In genomic region chr11:105362946-105363597, GRCm38 (mm10) we compare ENCODE assay signal across 8 mouse cellular contexts.
A peak's percentile ranks its signal among the peaks of the same experiment; 100 is the strongest.
DNase-seq lines count a peak whose midpoint lies in the region; ATAC-seq and TF ChIP-seq lines count a peak whose summit lies in the region.

No protein-coding gene starts in this region.

- WGBS in embryonic facial prominence, embryonic 15.5 days, result under 1% methylated on average over 40 of the region's 40 CpGs
- 1% methylated on average over 40 of the region's 40 CpGs for WGBS in kidney, embryonic 14.5 days
- 1% methylated on average over 40 of the region's 40 CpGs for WGBS in limb, embryonic 14.5 days
- WGBS in midbrain, embryonic 16.5 days, result under 1% methylated on average over 40 of the region's 40 CpGs

- no peaks in the 10 kb centered on the region for H3K27me3 ChIP-seq in embryonic facial prominence, embryonic 15.5 days
- H3K27me3 ChIP-seq in kidney, embryonic 14.5 days (ENCODE audit: control insufficient read depth, insufficient read depth, low read length), result no peaks in the 10 kb centered on the region
- no peaks in the 10 kb centered on the region for H3K27me3 ChIP-seq in limb, embryonic 14.5 days (ENCODE audit: control insufficient read depth, insufficient read depth, low read length)
- H3K27me3 ChIP-seq in midbrain, embryonic 16.5 days (ENCODE audit: control insufficient read depth, insufficient read depth, low read depth, low read length), result no peaks in the 10 kb centered on the region

- DNase-seq in A20 (ENCODE audit: low read depth, low spot score), result peak; percentile 67
- peak; percentile 79 for DNase-seq in brain, adult 2 months (ENCODE audit: low read depth, low spot score)
- DNase-seq in heart, adult 9 months (ENCODE audit: low spot score in 2 of 2), result peak; percentile 77 to 81
- peak; percentile 68 for DNase-seq in limb, embryonic 14.5 days (ENCODE audit: low spot score)
- peak; percentile 65 to 80 for DNase-seq in spleen, postnatal 14 days (ENCODE audit: low spot score in 2 of 2)

- no peaks in the 10 kb centered on the region for H3K9me3 ChIP-seq in embryonic facial prominence, embryonic 15.5 days (replicated peaks)
- no peaks in the 10 kb centered on the region for H3K9me3 ChIP-seq in kidney, embryonic 14.5 days (ENCODE audit: control insufficient read depth, low read length)
- H3K9me3 ChIP-seq in limb, embryonic 14.5 days (ENCODE audit: control insufficient read depth, low read length), result no peaks in the 10 kb centered on the region
- no peaks in the 10 kb centered on the region for H3K9me3 ChIP-seq in midbrain, embryonic 16.5 days (replicated peaks; ENCODE audit: control insufficient read depth, low read length, poor library complexity, severe bottlenecking)

- peak overlapping the region; percentile 88 for H3K4me2 ChIP-seq in embryonic facial prominence, embryonic 15.5 days (replicated peaks)
- peak overlapping the region; percentile 69 for H3K4me2 ChIP-seq in kidney, embryonic 14.5 days (replicated peaks; ENCODE audit: low read depth, low read length)
- H3K4me2 ChIP-seq in limb, embryonic 14.5 days (replicated peaks; ENCODE audit: low read depth, low read length, severe bottlenecking), result peak overlapping the region; percentile 73
- peak overlapping the region; percentile 62 for H3K4me2 ChIP-seq in midbrain, embryonic 16.5 days (ENCODE audit: low read length)

- peak overlapping the region; percentile 63 for H3K4me3 ChIP-seq in embryonic facial prominence, embryonic 15.5 days (replicated peaks)
- peak overlapping the region; percentile 43 for H3K4me3 ChIP-seq in kidney, embryonic 14.5 days (ENCODE audit: low read length)
- H3K4me3 ChIP-seq in limb, embryonic 14.5 days (replicated peaks; ENCODE audit: low read length), result peak overlapping the region; percentile 46
- peak overlapping the region; percentile 45 for H3K4me3 ChIP-seq in midbrain, embryonic 16.5 days (ENCODE audit: low read depth, low read length)

- H3K9ac ChIP-seq in embryonic facial prominence, embryonic 15.5 days, result peak overlapping the region; percentile 26
- H3K9ac ChIP-seq in kidney, embryonic 14.5 days (ENCODE audit: low read depth, low read length), result peak overlapping the region; percentile 51
- peak overlapping the region; percentile 51 for H3K9ac ChIP-seq in limb, embryonic 14.5 days (ENCODE audit: low read depth, low read length, severe bottlenecking)
- H3K9ac ChIP-seq in midbrain, embryonic 16.5 days (ENCODE audit: low read depth, low read length), result peak overlapping the region; percentile 89

- TF ChIP-seq POLR2A in limb, embryonic 14.5 days (IDR thresholded peaks at IDR 0.05; ENCODE audit: borderline replicate concordance, extremely low read depth, insufficient read depth, insufficient read length), result no peak

- peak; percentile 66 for ATAC-seq in embryonic facial prominence, embryonic 15.5 days (ENCODE audit: insufficient number of reproducible peaks, low FRiP score, low TSS enrichment, low read depth)
- ATAC-seq in kidney, embryonic 14.5 days (ENCODE audit: low FRiP score, low TSS enrichment), result peak; percentile 84
- ATAC-seq in limb, embryonic 14.5 days (ENCODE audit: low FRiP score, low read depth), result peak; percentile 74
- ATAC-seq in midbrain, embryonic 16.5 days, result peak; percentile 86

- H3K27ac ChIP-seq in embryonic facial prominence, embryonic 15.5 days (replicated peaks), result no peak overlapping the region
- H3K27ac ChIP-seq in kidney, embryonic 14.5 days (ENCODE audit: low read depth, low read length), result no peak overlapping the region
- H3K27ac ChIP-seq in limb, embryonic 14.5 days (replicated peaks; ENCODE audit: low read depth, low read length), result no peak overlapping the region
- peak overlapping the region; percentile 73 for H3K27ac ChIP-seq in midbrain, embryonic 16.5 days (ENCODE audit: low read length)

- H3K4me1 ChIP-seq in embryonic facial prominence, embryonic 15.5 days, result peaks cover 20% of the 10 kb centered on the region
- H3K4me1 ChIP-seq in kidney, embryonic 14.5 days (ENCODE audit: control insufficient read depth, insufficient read depth, low read length), result peaks cover 3% of the 10 kb centered on the region; the same call in 1 of the 2 replicates
- peaks cover 11% of the 10 kb centered on the region for H3K4me1 ChIP-seq in limb, embryonic 14.5 days (ENCODE audit: control insufficient read depth, insufficient read depth, low read length)
- peaks cover 22% of the 10 kb centered on the region for H3K4me1 ChIP-seq in midbrain, embryonic 16.5 days (ENCODE audit: control insufficient read depth, insufficient read depth, low read length)

- H3K36me3 ChIP-seq in embryonic facial prominence, embryonic 15.5 days, result no peaks in the 10 kb centered on the region
- H3K36me3 ChIP-seq in kidney, embryonic 14.5 days (ENCODE audit: control insufficient read depth, insufficient read depth, low read length), result no peaks in the 10 kb centered on the region
- H3K36me3 ChIP-seq in limb, embryonic 14.5 days (ENCODE audit: control insufficient read depth, insufficient read depth, low read length), result no peaks in the 10 kb centered on the region
- no peaks in the 10 kb centered on the region for H3K36me3 ChIP-seq in midbrain, embryonic 16.5 days (ENCODE audit: control insufficient read depth, insufficient read depth, low read length)

Comparison
In these comparisons a context has a peak if more than half of its experiments do, and no peak if none do; other contexts are left out.
1. H3K9ac ChIP-seq: peak in every context shown above with its lines; median percentile 89 in midbrain, embryonic 16.5 days; 51 in kidney, embryonic 14.5 days; 51 in limb, embryonic 14.5 days; 26 in embryonic facial prominence, embryonic 15.5 days.